Mouse (Mus musculus): Measurements from ENCODE around the gene Itgb3bp.
A peak's percentile ranks its signal among the peaks of the same experiment; 100 is the strongest.

The Itgb3bp gene

GRCm38 (mm10) chr4:99725914-99726451, 203.6 kb downstream of the Itgb3bp start:
- DNase-seq (ENCODE audit: low read depth, low spot score), result no peak

DNA sequence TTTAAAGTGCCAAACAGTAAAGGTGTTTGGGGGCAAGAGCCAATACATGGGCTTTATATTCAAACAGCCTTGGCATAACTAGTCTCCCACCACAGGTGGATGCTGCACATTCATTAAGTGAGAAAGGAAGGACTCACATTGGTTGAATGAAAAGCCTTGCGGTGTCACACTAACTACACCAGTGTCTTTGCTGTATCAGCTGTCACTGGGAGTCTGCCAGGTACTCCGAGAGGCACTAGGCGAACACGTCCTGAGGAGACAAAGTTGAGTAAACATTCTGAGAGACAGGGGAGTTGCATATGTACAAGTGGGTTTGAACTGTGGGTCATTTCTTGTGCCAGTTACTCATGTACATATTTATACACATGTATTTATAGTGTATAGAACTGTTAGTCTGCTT, 205.3 kb downstream of the Itgb3bp start:
- no peak for DNase-seq (ENCODE audit: low read depth, low spot score)

DNA sequence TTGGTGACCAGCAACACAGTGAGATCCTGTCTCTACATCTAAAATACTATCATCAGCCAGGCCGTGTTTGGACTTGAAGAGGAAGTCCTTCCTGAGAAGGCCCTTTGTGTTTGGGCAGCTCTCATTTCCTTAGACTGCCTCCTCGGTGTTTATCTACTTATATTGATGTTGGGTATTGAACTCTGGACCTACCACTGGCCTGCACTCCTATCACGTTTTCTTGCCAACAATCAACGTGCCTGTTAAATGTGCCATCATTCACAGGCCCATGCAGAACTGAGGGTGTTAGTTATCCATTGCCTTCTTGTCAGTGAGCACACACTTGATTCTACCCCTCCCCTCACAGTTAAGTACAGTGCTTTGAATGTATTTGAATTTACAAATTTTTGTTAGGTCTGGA, 211.7 kb downstream of the Itgb3bp start:
- DNase-seq (ENCODE audit: low read depth, low spot score), result no peak

DNA sequence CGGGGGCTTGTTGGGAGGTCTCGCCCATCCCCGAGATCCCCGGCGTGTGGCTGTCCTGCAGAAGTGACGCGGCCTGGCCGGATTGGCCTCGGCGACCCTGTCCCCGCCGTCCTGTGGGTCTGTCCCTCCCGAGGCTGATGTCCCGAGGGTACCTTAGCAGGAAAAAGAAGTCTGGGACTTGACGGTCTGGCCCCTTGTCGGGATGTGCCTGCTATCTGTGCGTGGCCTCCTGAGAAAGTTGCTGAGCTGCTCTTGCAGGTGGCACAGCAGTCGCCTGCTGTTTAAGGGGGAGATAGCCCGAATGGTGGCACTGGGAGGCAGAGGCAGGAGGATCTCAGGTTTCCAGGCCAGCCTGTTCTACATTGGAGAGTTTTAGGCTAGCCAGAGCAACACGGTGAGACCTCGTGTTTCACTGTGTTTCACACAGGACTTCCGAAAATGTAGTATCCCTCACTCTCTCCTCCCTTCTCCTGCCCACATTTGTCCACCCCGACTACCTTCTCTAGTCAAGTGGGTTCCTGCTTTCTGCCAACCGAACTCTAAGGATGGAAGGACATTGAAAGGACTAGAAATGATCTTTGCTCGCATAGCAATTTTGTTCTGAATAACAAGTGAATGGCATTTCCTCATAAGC, 213.7 kb downstream of the Itgb3bp start:
- DNase-seq (ENCODE audit: low read depth, low spot score), result peak; percentile 21
